Mouse (Mus musculus) embryonic fibroblast, embryonic 13.5 days (primary cell): Measurements from ENCODE around the gene Abhd14a. TPM values are rescaled to one million over a fixed set of nuclear protein-coding genes. Genes with fewer than 3 reads are reported as not detected.
A peak's percentile ranks its signal among the peaks of the same experiment; 100 is the strongest.

Source experiments
- H3K27ac ChIP-seq: 2 replicates; pipeline ENCODE4 v1.5.1; 2012; ENCODE audit warnings: low read length, control low read depth, inconsistent platforms; ENCODE audit not compliant: insufficient read depth
- H3K4me1 ChIP-seq: 2 replicates; pipeline ENCODE4 v1.6.1; 2011; ENCODE audit warnings: low read length; ENCODE audit not compliant: control insufficient read depth, insufficient read depth
- H3K4me3 ChIP-seq: 2 replicates; pipeline ENCODE4 v1.5.1; 2011; ENCODE audit warnings: mild to moderate bottlenecking, control low read depth, low read length; ENCODE audit not compliant: insufficient read depth
- CTCF ChIP-seq: IDR thresholded peaks from 2 replicates; pipeline ENCODE4 v1.5.1; 2011; ENCODE audit warnings: mild to moderate bottlenecking, control low read depth, low read length, moderate library complexity, borderline replicate concordance; ENCODE audit not compliant: insufficient read depth
- POLR2A ChIP-seq: IDR thresholded peaks from 2 replicates; pipeline ENCODE4 v1.6.1; 2011; ENCODE audit warnings: low read depth, mild to moderate bottlenecking, control low read depth, low read length, moderate library complexity
- polyA plus RNA-seq: library from polyadenylated mRNA; stranded (reverse); fragments of >200 nt; gene quantifications from 2 replicates; pipeline ENCODE4 v1.2.4, GENCODE M21; 2011; ENCODE audit warnings: low read depth; ENCODE audit not compliant: missing spikeins, insufficient read length

Gene Abhd14a
- polyA plus RNA-seq, 1 experiment = 29.7 TPM

GRCm38 (mm10) chr9:106476924-106477484, 29.5 kb upstream of the Abhd14a start, which contains the start of gene Parp3:
TSS of gene Parp3 (minus strand) at chr9:106476949.
- H3K4me1 ChIP-seq = peaks cover 9% of the 10 kb centered on the region
- 0 out of 2 replicates have a peak, but pooled peaks have one; percentile 48 for TF ChIP-seq POLR2A
- peak; percentile 86 for TF ChIP-seq CTCF
- peak within 1 kb of the TSS; percentile 99 for H3K4me3 ChIP-seq
- peak within 1 kb of the TSS; percentile 99 for H3K27ac ChIP-seq

GRCm38 (mm10) chr9:106476002-106476923, 28.8 kb upstream of the Abhd14a start:
- Histone ChIP-seq H3K4me1 (peaks cover 9% of the 10 kb centered on the region), H3K27ac (peak overlapping the region; percentile 99), H3K4me3 (peak overlapping the region; percentile 53)
- TF ChIP-seq CTCF = no peak
- TF ChIP-seq POLR2A = peak; percentile 67

- TF ChIP-seq POLR2A = no peak
- no peak for TF ChIP-seq CTCF
- H3K27ac ChIP-seq = peak within 1 kb of the TSS; percentile 99
- H3K4me3 ChIP-seq = peak within 1 kb of the TSS; percentile 53
- H3K4me1 ChIP-seq = peaks cover 9% of the 10 kb centered on the region
These were observed 28.2 kb upstream of the Abhd14a start, which contains the start of gene Rrp9 for GRCm38 (mm10) chr9:106475663-106476001. TSS of gene Rrp9 (plus strand) at chr9:106475963.

GRCm38 (mm10) chr9:106475046-106475445, 27.6 kb upstream of the Abhd14a start:
- no peak for TF ChIP-seq CTCF
- no peak for TF ChIP-seq POLR2A
- peak overlapping the region; percentile 99 for H3K27ac ChIP-seq
- peak overlapping the region; percentile 53 for H3K4me3 ChIP-seq
- H3K4me1 ChIP-seq = peaks cover 9% of the 10 kb centered on the region

- H3K4me1 ChIP-seq = peaks cover 9% of the 10 kb centered on the region
- H3K27ac ChIP-seq = no peak overlapping the region
- TF ChIP-seq POLR2A (no peak), CTCF (peak; percentile 56; the same call in 1 of the 2 replicates)
- peak overlapping the region; percentile 53; the same call in 1 of the 2 replicates for H3K4me3 ChIP-seq
These were observed 27.0 kb upstream of the Abhd14a start for GRCm38 (mm10) chr9:106474456-106474855.

GRCm38 (mm10) chr9:106473753-106474105, 26.3 kb upstream of the Abhd14a start:
- TF ChIP-seq POLR2A (no peak), CTCF (no peak)
- no peak overlapping the region for H3K27ac ChIP-seq

GRCm38 (mm10) chr9:106473081-106473752, 25.7 kb upstream of the Abhd14a start:
- no peak overlapping the region for H3K4me3 ChIP-seq
- H3K27ac ChIP-seq = no peak overlapping the region
- no peak for TF ChIP-seq CTCF
- no peak for TF ChIP-seq POLR2A
- H3K4me1 ChIP-seq = peaks cover 9% of the 10 kb centered on the region

More at GRCm38 (mm10) chr9:106473753-106474105, 26.3 kb upstream of the Abhd14a start:
- Histone ChIP-seq H3K4me1 (peaks cover 9% of the 10 kb centered on the region), H3K4me3 (no peak overlapping the region)

GRCm38 (mm10) chr9:106472321-106472720, 24.8 kb upstream of the Abhd14a start:
- Histone ChIP-seq H3K4me1 (peaks cover 6% of the 10 kb centered on the region), H3K27ac (peak overlapping the region; percentile 31), H3K4me3 (no peak overlapping the region)
- TF ChIP-seq CTCF (no peak), POLR2A (no peak)

- H3K27ac ChIP-seq = peak overlapping the region; percentile 31; the same call in 1 of the 2 replicates
- TF ChIP-seq CTCF (no peak), POLR2A (peak; percentile 33; the same call in 1 of the 2 replicates)
- H3K4me3 ChIP-seq = no peak overlapping the region
- peaks cover 6% of the 10 kb centered on the region for H3K4me1 ChIP-seq
These were observed 24.4 kb upstream of the Abhd14a start for GRCm38 (mm10) chr9:106471892-106472291.

- no peak overlapping the region for H3K4me3 ChIP-seq
- TF ChIP-seq CTCF (no peak), POLR2A (no peak; the same call in 1 of the 2 replicates)
- no peak overlapping the region for H3K27ac ChIP-seq
- H3K4me1 ChIP-seq = peaks cover 6% of the 10 kb centered on the region
These were observed 23.7 kb upstream of the Abhd14a start for GRCm38 (mm10) chr9:106470991-106471750.
